Mouse (Mus musculus) ovary, adult 18-20 months (tissue): Measurements from ENCODE around the gene Nos3.

Experiments
- DNase-seq: peaks from one replicate; pipeline ENCODE4 v3.0.0; 2022; ENCODE audit warnings: low spot score, mixed read lengths

Gene Nos3

DNA sequence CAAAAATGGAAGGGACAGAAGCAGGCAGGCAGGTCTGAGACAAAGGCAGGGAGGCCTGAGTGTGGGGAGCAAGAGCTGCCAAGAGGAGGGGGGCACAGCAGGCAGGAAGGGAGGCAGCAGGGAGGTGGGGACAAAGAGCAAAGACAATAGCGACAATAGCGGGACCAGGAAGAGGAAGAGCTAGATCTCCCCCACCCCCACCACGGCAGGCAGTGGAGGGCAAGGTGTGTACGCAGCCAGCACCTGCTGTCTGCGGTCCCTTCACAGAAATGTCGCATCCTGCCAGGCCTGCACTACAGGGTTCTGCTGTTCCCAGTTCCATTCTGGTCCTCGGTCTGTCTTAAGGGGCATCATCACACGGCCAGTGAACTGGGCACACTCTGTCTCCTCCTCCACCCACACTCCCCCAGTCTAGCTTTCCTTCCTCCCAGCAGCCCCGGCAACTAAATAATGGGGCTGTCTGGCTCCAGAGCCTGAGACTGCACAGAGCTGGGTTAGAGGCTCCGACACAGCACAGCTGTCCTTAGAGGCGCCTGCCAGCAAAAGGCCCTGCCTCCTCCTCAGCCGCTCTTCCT lies 20.0 kb upstream of the Nos3 start:
- DNase-seq, result no peak

DNA sequence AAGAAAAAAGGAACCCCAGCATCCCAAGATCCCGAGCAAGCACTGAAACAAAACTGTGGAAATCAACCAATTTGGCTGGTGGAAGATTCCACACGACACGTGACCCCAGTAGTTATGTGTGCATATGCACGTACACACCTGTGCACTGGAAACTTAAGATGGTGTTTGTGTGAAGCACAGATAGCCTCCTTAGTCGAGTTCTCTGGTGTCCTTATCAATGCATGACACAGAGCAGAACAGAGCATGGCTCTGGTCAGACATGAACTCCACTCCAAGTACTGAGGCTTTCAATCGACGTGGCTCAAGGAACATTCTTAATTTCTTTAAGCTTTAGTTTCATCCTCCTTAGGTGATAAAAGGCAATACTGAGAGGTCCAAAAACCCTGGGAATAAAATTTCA lies 18.3 kb upstream of the Nos3 start:
- no peak for DNase-seq

DNA sequence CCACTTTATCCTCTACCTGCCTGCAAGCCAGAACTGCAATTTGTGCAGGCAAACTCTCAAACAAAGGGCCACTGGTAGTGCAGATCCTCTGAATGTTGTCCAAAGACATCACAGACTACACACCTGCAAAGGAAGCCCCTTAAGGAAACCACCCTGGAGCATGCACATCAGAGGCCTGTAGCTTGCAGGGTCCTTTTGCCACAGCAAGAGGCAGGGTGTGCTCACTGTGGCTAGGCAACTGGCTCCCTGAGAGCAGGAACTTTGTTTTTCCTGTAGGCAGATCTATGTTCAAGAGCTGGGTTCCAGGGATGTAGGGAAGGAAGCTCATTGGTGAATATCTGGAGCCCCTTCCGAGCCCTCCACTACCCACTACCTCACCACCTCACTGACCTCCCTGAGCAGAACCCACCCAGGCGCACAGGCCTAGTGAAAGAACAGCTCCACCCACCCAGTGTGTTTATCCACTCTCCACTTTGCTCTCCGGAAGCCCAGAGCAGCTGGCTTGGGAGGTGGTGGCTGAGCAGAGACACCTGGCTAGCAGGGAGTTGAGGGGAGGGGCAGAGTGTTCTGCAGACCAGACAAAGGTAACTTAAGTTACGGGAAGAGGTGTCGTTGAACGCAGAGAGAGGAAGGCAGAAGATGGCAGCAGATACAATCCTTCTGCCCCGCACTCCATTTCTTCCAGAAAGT lies 17.3 kb upstream of the Nos3 start:
- DNase-seq, result no peak

DNA sequence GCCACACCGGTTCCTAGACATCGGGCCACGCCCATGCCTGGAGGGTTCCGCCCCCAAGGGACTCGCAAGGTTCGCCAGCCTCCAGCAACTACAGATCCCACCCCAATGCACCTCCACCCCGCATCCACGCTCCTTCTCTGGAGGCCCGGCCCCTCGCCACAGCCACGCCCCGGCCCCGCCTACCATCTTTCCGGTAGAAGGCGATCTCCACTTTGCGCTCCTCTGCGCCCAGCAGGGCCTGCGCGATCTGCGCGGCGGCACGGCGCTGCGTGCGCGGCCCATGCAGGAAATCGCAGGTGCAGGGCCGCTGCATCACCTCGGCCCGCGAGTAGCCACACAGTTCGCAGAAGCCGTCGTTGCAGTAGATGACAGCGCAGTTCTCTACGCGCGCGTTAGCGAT lies 16.5 kb upstream of the Nos3 start:
- peak; percentile 70 for DNase-seq

DNA sequence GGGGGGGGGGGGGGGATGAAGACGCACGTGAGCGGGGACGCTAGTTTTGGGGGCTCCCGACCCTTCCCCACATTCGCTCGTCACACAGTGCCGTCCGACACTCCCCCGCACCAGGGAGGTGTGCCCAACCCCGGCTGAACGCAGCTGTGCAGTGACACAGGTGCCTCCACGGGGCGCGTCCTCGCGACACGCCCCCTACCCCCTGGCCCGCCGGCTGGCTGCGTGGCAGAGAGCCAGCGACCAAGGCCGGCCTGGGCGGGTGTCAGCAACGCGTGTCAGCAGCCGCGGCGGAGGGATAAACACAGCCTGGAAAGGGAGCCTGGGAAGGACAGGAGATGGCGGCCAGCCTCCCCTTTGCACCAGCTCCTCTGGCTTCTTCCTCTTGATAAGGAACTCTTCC lies 16.1 kb upstream of the Nos3 start:
- DNase-seq, result peak; percentile 72

DNA sequence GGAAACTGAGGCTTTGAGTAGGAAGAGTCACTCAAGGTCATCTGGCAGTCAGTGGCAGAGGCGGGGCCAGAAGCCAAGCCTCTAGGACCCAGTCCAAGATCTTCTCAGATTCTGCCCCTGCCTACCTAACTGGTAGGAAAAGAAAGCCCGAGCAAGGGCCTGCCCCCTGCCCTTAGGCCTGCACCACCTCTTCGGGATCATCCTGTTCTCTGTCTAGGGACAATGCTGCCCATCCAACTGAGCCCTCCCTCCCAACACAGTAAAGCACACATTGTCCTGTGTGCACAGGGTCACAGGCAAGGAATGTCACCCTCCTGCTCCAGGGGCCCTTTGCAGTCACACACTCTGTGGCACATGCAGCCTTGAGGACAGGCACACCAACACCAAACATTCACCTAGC lies 14.5 kb upstream of the Nos3 start:
- DNase-seq, result no peak

DNA sequence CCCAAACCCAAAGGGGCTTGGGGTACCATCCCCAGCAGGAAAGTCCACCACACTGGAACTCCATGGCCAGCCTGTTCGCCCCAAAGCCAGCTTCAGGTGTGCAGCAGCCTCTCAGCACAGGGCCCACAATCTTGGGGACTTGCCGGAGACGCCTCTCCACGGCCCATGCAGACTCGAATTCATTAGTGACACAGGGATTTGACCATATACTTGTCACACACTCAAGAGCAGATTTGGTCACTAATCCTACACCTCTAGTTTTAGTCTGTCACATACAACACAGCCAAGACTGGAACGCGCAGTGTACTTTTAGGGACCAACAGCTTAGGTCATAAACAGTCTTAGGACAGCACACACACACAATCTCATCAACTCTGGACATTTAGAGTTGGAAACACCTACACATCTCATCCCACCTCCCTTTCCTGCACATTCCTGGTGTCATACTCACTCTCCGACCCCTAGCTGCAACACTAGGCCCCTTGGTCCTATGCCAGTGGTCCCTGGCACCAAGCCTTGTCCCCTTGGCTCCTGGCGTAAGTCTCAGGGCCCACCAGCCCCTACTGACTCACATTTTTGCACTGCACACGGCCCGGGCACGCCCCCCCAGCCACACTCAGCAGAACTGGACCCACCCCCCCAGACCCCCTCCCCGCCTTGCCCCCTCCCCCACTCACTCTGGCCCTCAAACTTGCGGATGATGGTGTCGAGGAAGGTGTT lies 13.9 kb upstream of the Nos3 start:
- DNase-seq, result no peak

DNA sequence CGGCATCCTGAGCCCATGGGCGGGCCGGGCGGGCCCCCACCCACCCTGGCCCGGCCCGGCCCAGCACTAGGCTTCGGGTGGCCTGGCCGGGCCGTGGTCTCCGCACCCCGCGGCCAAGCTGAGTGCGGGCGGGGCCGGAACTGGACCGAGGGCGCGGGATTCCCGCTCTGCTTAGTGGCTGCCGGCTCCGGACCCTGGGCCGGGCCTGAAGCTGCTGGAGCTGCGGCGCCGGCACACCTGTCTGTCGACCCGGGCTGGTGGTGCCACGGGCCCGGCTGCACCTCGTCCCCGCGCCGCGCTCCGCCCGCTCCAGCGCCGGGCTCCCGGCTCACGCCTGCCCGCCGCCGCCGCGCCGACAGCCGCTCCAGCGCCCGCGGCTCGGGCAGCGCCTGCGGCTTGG lies 13.3 kb upstream of the Nos3 start, which contains the start of gene Kcnh2:
Gene Kcnh2 (minus strand): TSS at position 327 of the 400 bp plus-strand sequence.
- DNase-seq, result no peak

DNA sequence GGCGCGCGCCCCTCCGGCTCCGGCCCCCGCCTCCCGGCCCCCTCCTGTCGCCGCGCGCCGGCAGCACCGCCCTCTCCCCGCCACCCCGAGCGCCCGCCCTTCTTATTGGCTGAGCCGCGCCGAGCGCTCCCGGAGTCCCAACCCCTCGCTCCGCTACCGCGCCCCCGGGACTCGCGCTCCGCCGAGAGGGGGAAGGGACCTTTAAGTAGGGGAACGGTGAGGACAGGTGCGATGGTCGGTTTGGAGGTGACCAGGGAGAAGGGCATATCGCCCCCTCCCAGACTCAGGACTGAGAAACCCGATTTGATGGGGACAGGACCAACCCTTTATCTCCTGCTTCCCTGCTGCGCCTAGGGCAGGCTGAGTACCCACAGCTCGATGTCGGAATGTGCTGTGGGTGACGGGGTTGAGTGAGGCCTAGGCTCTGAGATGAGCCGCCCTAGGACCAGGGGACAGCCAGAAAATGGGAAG lies 12.9 kb upstream of the Nos3 start:
- peak; percentile 84 for DNase-seq

DNA sequence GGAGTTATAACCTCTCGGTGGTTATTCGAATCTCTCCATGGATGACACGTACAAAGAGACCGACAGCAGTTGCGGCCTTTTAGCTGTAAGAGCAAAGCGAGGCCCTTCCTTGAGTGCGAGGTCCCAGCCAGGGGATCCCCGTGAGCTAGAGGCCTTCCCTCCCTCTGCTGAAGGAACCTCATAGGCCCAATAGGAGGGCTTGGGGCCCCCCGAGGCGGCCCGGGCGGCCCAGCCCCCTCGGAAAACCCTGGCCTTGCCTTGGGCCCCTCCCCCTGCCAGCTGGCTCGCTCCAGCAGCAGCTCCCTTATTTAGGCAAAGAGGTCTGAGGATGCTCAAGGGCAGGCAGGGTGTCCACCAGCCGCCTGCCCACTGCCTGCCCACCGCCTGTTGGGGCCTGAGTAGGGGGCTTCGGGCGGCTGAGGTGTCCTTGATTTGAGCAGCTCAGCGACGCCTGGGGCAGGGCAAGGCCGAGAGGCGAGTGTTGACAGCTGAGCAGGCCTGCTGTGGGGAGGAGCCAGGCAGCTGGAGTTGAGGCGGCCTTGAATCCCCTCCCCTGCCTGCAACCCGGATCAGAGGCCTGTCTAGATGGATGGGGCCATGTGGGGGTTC lies 12.3 kb upstream of the Nos3 start:
- peak; percentile 86 for DNase-seq

DNA sequence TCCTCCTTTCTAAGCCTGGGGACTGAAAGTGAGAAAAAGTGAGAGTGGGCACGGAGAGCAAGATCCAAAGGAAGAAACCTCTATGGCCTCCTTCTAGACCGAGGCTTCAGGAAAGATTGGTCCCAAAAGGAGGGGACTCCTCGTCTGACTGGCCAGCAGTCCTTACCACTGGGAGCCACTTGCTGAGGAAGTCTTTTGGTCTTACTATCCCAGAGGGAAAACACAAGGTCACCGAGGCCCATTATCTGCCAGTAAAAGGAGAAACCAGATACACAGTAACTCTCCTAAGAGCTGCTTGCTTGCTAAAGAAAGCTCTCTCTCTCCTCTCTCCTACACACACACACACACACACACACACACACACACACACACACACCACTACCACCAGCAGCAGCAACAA lies 11.3 kb upstream of the Nos3 start:
- peak; percentile 63 for DNase-seq

DNA sequence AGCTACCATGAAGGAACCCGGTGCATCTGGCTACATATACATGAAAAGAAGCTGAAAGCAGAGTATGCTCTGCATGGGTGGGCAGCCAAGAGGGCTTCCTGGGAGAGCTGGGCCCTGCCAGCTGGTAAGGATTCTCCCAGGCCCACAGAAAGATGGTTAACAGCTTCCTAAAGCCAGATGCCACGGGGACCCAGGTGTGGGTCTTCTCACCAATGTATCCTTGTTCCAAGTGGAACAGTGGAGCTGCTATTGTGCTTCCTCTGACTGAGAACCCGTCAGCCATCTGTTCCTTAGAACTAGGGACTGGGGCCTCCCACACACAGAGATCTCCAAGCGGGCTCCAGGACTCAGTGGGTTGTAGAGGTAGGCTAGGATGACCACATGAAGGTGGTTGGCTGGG lies 7.8 kb upstream of the Nos3 start:
- no peak for DNase-seq

DNA sequence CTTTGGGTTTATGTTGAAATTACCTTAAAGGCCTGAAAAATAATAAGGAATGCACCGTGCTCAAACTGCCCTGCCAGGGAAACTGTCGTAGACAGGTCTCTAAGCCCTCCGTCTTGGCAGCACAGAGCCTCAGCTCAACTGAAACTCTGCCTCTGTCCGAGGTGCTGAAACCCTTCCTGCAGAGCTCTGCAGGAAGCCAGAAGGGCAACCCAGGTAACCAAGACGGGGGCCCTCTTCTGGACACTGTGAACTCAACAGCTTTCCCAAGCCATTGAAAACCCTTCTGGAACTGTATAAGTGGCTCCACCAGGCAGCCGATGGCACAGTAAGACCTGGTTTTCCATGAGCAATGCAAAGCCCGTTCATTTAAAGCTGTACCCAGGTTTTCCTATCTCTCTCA lies 7.1 kb upstream of the Nos3 start:
- DNase-seq, result peak; percentile 66

DNA sequence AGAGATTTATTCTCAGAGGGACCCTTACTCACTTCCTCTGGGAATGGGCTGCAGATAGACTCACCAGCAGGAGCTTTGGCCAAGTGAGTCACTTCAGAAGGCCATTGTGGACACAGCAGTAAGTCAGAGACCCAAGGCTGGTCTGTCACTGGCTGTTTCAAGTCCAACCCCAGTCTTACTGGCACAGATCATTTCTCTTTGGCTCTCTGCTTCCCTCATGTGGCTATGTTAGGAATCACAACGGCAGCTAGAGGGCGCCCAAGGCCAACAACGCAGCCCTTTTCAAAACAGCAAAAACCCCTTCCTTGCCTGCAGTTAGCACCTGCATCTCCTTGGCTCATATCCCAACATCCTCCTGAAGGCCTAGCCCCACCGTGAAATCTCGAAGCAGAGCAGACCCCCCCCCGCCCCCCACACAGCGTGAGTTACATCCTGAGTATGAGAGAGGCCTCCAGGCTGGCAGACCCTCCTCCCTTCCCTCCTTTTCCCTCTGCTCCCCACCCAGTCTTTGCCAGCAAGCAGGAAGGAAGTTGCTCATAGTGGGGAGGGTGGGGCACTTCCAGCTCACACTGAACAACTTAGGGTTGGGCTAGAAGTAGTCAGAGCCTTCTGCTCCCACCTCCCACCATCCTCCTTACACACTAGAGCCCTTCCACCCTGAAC lies 3.7 kb upstream of the Nos3 start:
- no peak for DNase-seq

DNA sequence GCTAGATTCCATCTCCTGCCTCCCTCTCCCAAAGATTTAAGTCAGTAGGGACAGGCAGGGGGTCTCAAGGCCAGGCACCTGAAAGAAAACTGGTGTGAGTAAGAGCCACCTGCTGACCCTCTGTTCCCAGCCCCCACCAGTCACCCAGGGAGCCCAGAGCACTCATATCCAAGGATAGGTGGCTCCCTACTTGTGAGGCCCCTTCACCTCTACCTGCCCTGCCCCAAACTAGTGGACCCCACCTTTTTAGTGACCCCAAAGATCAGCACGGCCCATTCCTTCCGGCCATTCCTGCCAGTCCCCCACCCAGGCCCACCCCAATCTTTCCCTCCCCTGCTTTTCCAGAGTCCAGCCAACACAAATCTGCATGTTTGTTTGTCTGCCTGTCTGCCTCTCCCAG lies 1.1 kb upstream of the Nos3 start:
- no peak for DNase-seq

DNA sequence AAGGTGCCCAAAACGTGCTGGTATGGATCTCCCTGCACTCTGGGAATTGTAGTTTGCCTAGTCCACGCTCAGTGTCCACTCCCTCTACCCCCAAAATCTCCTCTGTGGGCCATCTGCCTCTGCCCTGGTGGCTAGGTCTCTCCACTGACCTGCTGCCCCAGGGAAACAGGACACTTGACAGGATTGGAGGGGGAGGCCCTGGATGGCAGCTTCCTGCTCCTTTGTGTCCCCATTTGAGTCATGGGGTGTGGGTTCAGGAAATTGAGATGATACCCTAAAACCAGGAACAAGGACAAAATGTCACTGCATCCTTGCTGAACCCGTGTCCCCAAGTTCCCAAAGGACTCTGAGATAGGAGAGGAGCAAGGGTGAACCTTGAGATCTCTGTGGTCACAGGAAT lies 549 bp upstream of the Nos3 start:
- DNase-seq, result no peak

DNA sequence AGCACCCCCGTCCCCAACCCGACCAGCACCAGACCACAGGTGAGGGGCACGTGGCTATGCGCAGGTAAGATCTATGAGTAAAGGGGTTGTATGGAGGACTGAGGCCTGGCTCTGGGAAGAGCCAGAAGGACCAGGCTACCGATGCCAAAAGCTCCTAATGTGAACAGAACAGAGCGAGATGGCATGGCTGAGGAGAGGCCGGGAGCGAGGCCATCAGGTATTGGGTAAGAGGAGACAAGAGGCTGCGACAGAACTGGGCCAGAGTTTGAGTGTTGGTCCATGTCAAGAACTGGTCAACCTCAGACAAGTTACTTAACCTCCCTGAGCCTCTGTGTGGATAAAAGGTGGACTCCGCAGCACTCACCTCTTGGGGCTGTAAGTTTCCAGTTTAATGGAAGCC lies 353 bp downstream of the Nos3 start:
- no peak for DNase-seq

DNA sequence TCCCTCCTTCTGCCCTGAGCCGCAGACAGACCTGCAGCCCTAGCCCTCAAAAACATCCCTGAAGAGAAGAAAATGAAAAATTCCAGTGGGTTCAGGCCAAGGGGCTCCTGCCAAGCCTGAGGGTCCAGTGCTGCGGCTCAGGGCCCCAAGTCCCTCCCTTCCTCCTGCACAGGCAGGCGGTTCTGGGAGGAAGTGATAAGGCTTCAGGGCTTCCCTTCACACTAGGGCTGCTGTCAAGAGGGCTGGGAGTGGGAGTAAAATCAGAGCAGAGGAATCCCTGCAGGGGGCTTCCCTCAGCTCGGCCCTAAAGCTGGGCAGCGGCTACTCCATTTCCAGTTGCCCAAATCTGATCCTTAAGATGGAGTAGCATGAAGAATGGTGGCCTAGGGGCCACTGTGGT lies 918 bp downstream of the Nos3 start:
- DNase-seq, result no peak

DNA sequence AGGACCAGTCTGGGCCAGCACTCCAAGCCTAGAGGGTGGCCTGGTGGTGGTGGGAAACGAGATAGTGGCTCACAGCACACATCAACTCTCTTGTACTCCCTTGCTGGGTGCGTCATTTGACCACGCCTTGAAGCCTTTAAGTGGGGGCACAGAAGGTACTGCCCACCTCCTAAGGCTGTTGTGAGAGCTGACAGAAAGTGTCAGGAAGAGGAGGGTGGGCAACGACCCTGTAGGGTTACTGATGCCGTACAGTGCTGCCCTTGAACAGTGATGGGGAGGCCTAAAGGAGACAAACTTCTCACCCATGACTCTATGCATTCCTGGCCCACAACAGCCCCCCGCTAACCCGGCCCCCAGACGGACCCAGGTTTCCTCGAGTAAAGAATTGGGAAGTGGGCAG lies 1.8 kb downstream of the Nos3 start:
- no peak for DNase-seq

DNA sequence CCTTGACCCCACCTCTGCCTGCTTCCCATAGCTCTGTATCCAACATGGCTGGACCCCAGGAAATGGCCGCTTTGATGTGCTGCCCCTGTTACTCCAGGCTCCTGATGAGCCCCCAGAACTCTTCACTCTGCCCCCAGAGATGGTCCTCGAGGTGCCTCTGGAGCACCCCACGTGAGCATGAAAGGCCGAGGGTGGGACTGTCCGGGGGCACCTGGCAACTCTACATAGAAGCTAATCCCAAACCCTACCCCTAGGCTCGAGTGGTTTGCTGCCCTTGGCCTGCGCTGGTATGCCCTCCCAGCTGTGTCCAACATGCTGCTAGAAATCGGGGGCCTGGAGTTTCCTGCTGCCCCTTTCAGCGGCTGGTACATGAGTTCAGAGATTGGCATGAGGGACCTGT lies 5.2 kb downstream of the Nos3 start:
- no peak for DNase-seq

DNA sequence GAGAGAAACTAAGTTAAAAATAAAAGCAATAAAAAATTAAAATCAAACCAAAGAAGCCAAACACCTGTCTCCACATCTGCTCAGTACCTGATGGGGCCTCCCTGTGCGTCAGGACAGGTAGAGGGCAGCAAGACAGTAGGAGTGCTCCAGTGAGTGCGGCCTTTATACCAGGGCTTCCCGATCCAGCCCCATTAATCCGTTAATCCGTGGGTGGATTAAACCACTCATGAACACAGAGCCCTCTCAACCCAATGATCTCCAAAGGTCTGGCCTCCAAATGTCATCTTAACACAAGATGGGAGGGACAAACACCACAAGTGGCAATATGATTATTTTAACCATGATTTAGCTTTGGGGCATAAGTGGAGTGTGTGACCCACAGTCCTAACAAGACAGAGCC lies 9.2 kb downstream of the Nos3 start:
- no peak for DNase-seq

DNA sequence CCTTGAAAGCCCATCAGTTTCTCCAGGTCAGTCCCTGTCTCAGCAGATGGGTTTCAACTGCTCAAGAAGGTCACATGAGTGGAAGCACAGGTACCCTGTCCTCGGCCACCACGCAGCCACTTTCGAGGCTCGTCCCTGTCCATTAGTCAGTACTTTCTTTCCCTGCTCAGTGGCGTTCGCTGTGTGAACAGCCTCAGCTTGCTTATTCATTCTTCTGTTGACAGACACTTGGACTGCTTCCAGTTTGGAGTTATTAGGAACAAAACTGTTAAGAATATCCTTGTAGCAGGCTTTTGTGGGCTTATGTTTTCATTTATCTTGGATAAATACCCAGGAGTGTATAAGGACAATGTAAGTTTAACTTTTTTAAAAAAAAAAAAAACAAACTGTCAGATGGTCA lies 9.6 kb downstream of the Nos3 start:
- DNase-seq, result no peak
